Mouse (Mus musculus): ENCODE results near the gene Gpm6a.
"Not testable (repeated sequence)": the region's sequence is repeated elsewhere in the genome, so short reads cannot be mapped to it uniquely, and the experiment has no call there.

Gene Gpm6a

DNA sequence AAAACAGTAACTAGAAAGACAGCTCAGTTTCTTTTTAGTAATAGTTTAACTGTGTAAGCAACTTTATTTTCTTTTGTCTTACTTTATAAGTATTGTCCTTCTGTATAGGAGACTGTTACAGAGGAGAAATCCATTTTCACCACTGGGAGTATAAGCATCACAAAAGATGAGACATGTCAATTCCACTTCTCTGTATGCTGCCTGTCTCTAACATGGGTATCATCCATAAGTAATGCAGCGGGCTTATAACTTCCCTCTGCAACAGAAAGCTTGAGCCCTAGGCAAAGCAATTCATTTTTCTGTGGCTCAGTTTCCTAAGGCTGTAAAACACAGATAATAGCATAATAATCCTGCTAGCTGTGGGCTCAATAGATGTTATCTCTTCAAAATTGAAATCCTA lies 62.4 kb downstream of the Gpm6a start:
- DNase-seq: no peak

DNA sequence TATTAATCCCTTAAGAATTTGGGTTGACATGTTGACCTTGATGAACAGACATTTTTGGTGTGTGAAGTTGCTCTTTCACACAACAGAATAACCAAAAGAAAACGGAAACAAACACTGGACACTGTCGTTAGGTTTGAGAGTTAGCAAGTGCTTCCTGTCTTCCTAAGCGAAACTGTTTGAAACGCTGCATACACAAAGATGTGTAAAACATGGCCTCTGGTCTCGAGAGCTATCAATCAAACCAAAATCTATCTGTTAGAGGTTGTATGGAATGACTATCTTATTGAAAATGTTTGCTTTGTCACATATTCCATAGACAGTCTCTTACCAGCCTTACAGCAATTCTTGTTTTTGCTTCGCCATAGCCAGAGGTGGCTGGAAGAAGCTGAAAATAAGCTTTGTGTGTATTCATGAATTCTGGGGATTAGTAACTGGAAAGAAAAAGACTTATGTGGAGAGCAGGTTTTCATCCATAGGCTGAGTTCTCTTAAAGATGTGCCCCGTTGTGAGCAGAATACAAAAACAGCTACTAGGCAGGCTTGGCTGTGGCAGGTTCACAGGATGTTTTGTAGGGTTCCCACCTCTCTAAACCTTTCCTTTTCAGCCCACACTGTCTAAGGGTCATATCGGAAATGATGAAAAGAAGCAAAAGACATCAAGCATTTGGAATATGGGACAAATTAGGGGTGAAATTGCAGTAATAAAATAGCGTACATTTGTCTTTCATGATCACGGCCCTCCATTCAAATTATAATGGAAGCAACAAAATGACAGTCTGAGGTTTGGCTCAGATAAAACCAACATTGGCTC lies 71.4 kb downstream of the Gpm6a start:
- DNase-seq: no peak

DNA sequence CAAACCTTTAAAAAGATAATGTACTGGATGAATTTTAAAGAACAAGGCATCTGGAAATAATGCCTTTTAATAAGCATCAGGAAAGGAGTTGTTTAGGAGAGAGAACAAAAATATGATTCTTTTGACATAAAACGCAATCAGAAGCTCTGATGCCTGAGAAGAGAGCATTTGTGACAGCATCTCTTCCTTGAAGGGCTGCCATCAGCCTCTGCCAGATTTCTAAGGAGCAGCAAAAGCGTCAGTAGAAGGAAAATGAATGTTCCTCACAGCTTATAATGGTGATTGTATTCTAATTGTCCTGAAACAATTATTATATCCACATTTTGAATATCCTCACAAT lies 72.0 kb downstream of the Gpm6a start:
- DNase-seq: no peak

DNA sequence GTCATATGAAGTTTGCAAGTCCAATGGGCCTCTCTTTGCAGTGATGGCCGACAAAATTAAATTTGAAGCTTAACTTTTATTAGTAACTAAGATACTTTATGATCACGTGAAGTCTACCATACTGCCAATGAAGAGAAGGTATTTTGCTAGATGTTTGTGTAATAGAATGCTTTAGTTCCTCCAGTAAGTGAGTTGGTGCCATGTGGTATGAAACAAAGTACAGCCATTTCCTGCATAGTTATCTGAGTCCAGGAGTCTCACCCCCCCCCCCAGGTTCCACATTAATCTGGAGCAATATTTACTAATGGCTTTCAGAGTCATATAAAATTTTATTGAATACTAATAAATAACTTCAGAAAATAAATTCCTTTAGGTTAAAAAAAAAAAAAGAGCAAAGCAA lies 73.7 kb downstream of the Gpm6a start:
- DNase-seq: no peak

DNA sequence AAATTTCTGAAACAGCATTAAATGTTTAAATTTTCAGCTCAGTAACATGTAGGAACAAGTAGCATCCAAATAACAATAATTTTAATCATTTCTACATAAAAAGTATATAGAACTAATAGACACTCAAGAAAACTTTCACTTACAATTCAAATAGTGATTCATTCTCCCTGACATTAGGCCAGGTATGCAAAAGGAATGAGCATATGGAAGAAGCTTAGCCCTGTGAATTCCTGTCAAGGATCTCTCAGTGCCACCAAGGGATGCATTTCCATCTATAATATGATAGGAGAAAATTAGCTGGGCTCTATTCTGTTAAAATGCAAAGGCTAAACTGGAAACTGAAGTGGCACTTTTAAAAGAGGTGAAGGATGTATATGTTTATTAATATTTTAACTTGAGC lies 76.5 kb downstream of the Gpm6a start:
- DNase-seq: no peak

DNA sequence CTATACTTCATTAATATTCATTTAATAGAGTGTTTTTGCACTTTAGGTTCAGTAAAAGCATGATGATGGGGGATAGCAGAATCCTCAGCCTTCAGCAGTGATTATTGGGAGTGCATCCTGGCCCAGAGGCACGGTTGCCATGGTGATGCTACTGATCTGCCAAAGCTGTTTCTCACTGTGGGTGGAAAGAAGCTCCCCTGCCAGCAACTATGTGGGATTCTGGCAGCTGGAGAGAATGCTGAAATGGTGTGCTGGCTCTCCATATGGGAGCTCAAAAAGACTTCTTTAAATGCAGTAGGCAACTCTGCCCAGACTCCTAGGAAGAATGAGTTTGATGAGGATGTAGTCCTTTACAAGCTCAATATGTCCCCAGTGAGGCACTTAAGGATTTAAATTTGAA lies 79.7 kb downstream of the Gpm6a start:
- DNase-seq: peak in 1 of 2 experiments; percentile 3

DNA sequence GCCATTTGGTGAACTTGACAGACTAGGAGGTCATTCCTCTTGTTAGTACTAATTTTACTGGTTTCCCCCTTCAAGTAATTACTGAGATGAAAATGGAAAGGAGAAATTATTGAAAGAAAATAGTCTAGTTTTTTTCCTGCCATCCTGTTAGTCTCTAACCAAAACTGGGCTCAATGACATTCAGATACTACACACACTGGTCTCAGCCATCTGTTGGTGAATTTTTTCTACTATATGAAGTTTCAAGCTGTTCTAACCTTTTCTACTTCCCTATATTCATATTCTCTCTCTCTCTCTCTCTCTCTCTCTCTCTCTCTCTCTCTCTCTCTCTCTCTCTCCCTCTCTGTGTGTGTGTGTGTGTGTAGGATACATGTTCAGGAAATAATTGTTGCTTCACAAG lies 80.8 kb downstream of the Gpm6a start:
- no peak for DNase-seq

DNA sequence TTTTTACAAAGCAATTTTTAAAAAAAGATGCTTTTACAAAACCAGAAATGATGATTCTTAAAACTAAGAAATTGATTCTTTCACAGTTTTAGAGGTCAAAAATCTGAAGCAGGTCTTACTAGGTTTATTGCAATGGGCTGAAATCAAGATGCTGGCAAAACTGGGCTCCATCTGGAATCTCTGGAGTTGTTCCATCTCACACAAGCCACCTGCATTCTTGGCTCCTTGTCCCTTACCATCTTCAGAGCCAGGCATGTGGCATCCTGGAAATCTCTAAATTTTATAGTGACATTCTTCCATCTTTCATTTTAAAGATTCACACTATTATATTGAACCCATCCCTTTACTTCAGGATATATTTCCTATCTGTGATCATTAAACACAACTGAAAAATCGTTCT lies 88.3 kb downstream of the Gpm6a start:
- DNase-seq: no peak

- DNase-seq: no peak
These were observed 93.8 kb downstream of the Gpm6a start for GRCm38 (mm10) chr8:55048396-55048795.

DNA sequence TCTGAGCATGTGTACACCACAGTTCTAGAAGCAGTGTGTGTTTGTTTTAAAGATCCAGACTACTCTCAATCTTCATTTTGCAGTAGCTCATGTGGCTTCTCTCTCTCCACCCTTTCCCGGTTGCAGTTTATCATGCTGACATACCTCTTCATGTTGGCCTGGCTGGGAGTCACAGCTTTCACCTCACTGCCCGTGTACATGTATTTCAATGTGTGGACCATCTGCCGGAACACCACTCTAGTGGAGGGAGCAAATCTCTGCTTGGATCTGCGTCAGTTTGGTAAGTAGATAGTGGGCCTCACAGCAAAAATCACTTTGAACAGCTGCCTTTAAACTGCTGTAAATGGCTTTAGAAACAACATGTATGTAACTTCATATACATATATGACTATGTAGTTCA lies 95.3 kb downstream of the Gpm6a start:
- no peak for DNase-seq

GRCm38 (mm10) chr8:55068811-55069210 lies 114.2 kb downstream of the Gpm6a start:
- not testable (repeated sequence) for DNase-seq

DNA sequence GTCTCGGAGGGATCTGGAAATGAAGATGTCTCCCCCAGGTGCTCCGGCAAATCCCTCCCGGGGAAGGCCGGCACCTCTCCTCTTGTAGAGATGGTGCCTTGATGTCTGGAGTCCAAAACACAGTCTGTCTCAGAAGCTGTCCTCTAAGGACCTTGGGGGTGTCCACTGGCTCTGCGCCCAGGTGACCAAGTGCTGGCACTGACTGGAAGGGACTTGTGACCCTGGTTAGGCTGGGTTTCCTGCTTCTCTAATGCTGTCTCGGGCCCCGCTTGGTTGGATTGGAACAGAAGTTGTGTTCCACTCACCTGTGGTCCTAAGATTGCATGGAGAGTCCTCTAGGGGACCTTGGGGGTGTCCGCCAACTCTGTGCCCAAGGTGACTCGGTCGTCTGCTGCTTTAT lies 118.8 kb downstream of the Gpm6a start:
- DNase-seq: no peak

- no peak for DNase-seq
These were observed 147.6 kb downstream of the Gpm6a start for GRCm38 (mm10) chr8:55102195-55102594.

DNA sequence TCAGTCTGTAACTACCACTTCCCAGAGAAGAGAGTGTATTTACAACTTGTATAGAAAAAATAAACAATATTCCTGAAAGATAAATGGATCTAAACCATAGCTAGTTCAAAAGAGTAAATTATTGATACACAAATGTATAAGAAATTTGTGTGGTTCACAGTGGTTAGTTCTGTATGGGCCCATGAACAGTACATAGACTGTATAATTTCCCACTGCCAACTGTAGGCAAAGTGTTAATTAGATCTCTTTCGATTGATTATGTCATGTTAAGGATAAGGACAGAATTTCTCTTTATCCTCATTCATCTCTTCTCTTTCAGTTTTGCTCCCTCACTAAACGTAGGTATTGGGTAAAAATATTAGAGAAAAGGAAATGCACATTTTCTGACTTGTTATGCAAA lies 148.4 kb downstream of the Gpm6a start:
- no peak for DNase-seq

- no peak for DNase-seq
These were observed 149.3 kb downstream of the Gpm6a start for GRCm38 (mm10) chr8:55103891-55104481.
